Mouse (Mus musculus) macrophage (primary cell): ENCODE results near the gene Krt15. TPM values are rescaled to one million over a fixed set of nuclear protein-coding genes. Genes with fewer than 3 reads are reported as not detected.

Experiments
- H3K27ac ChIP-seq: fragments of 350-480 bp; formaldehyde crosslinking; 2 replicates; pipeline ENCODE4 v1.9.0; 2021
- H3K36me3 ChIP-seq: fragments of 350-480 bp; formaldehyde crosslinking; 2 replicates; pipeline ENCODE4 v1.9.0; 2021; ENCODE audit errors: inconsistent target
- H3K4me3 ChIP-seq: fragments of 350-480 bp; formaldehyde crosslinking; 2 replicates; pipeline ENCODE4 v1.9.0; 2021; ENCODE audit errors: inconsistent target
- H3K79me2 ChIP-seq: fragments of 350-480 bp; formaldehyde crosslinking; 2 replicates; pipeline ENCODE4 v1.9.0; 2021; ENCODE audit errors: inconsistent target
- WGBS: methylation state at CpG from one replicate; pipeline ENCODE4 v1.1.7; 2026; ENCODE audit warnings: inconsistent platforms; ENCODE audit not compliant: missing documents; 5-methylcytosine and 5-hydroxymethylcytosine counted together
- polyA plus RNA-seq: library from polyadenylated mRNA; stranded (reverse); fragments of 250-400 nt; gene quantifications from 3 replicates; pipeline ENCODE4 v1.2.4, GENCODE M21; 2018; ENCODE audit warnings: inconsistent platforms
- total RNA-seq, 78 experiments: library from RNA; depleted of rRNA; stranded (reverse); fragments of 250-400 nt; gene quantifications; 1 replicate in 9 of 78; 2 replicates in 24 of 78; 3 replicates in 43 of 78; 4 replicates in 2 of 78; pipeline ENCODE4 v1.2.4; 2018; ENCODE audit warnings: inconsistent platforms in 56 of 78

The Krt15 gene
- not detected for total RNA-seq (2018; cell fraction: chromatin; rRNA removed)
- not detected for total RNA-seq (2018; cell fraction: cytosol; rRNA removed)
- not detected for total RNA-seq (2018; cell fraction: nucleus; rRNA removed)
- polyA plus RNA-seq: not detected in 3 replicates

DNA sequence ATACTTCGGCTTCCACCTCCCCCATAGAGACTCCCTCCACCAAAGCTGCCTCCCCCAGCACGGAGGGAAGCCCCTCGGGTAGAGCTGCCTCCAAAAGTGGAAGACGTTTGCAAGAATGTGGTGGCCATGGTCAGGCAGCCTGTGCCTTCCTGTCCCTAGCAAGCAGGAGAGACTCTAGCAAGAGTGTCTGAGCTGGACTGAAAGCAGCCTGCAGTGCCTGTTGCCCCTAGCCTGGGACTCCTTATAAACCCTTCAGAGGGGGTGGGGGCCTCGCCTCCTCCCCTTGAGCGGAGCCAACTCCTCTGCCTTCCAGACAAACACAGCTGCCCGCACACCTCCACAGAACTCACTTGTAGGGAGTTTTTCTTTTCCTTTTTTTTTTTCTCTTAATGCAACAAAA is at the start of gene Krt15:
TSS of gene Krt15 (minus strand) at position 198 of the 400 bp plus-strand sequence.
- no peak within 1 kb of the TSS for H3K27ac ChIP-seq
- H3K4me3 ChIP-seq: no peak within 1 kb of the TSS
- 54% methylated on average over 7 of the region's 7 CpGs for WGBS
- no peaks in the 10 kb centered on the region for H3K79me2 ChIP-seq
- H3K36me3 ChIP-seq: no peaks in the 10 kb centered on the region

DNA sequence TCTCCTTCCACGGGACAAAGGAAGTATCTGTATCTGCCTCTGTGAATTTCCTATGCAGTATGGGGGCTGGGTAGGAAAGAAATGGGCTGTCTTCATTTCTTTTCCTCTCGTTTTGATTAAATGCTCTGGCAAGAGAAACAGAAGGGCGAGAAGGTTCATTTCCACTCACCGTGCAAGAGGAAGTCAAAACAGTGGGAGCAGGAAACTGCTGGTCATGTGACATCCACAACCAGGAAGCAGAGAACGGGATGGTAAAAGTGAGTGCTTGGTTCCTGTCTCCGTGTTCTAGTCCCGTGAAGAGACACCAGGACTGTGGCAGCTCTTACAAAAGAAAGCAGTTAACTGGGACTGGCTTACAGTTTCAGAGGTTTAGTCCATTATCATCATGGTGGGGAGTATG is 46.0 kb upstream of the Krt15 start:
- no peaks in the 10 kb centered on the region for H3K79me2 ChIP-seq
- no peak overlapping the region for H3K27ac ChIP-seq
- no peak overlapping the region for H3K4me3 ChIP-seq
- 32% methylated on average over 7 of the region's 7 CpGs for WGBS
- no peaks in the 10 kb centered on the region for H3K36me3 ChIP-seq

GRCm38 (mm10) chr11:100179260-100179659 is 43.5 kb upstream of the Krt15 start:
- Histone ChIP-seq H3K27ac (no peak overlapping the region), H3K4me3 (no peak overlapping the region), H3K36me3 (no peaks in the 10 kb centered on the region), H3K79me2 (no peaks in the 10 kb centered on the region)
- 89% methylated on average over 3 of the region's 3 CpGs for WGBS

DNA sequence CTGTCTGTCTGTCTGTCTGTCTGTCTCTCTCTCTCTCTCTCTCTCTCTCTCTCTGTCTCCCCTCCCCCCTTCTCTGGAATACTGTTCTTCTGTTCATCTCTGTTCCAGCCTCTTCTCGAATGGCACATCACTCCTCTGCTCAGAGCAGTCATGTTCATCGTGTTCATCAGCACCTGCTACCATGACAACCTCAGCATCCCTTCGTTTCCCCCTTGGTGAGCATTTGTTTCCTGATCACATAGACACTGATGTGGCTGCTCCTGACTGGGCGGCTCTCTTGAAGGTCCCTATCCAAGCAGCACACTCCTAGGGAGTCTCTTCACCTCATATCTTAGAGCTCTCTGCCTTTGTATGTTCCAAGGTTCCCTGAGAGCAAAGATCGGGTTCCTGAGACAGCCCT is 42.6 kb upstream of the Krt15 start:
- H3K4me3 ChIP-seq: no peak overlapping the region
- 83% methylated on average over 5 of the region's 5 CpGs for WGBS
- no peaks in the 10 kb centered on the region for H3K36me3 ChIP-seq
- H3K79me2 ChIP-seq: no peaks in the 10 kb centered on the region
- H3K27ac ChIP-seq: no peak overlapping the region

DNA sequence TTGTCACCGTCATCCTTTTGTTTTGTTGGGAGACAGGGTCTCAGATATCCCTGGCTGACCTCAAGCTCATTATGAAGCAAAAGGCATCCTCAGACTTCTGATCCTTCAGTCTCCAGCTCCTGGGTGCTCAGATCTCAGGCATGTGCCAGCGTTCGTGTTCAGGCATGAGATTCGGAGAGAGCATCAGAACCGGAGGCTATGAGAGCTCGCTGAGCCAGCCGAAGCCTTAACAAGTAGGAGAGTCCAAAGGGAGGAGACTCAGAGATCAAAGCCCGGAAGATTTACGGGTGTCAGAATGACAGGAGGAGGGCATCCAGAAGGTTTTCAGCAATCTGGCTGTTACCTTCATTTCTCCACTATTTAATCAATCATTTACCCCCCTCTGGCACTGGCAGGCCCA is 41.1 kb upstream of the Krt15 start:
- Histone ChIP-seq H3K79me2 (no peaks in the 10 kb centered on the region), H3K4me3 (no peak overlapping the region), H3K36me3 (no peaks in the 10 kb centered on the region), H3K27ac (no peak overlapping the region)
- WGBS: 75% methylated on average over 9 of the region's 9 CpGs

- Histone ChIP-seq H3K27ac (no peak overlapping the region), H3K4me3 (no peak overlapping the region), H3K79me2 (no peaks in the 10 kb centered on the region), H3K36me3 (no peaks in the 10 kb centered on the region)
- 38% methylated on average over 14 of the region's 14 CpGs for WGBS
Observed at GRCm38 (mm10) chr11:100168765-100169762, 33.3 kb upstream of the Krt15 start.

GRCm38 (mm10) chr11:100168071-100168470 is 32.3 kb upstream of the Krt15 start:
- 83% methylated on average over 8 of the region's 8 CpGs for WGBS
- no peak overlapping the region for H3K4me3 ChIP-seq
- no peaks in the 10 kb centered on the region for H3K36me3 ChIP-seq
- no peak overlapping the region for H3K27ac ChIP-seq
- H3K79me2 ChIP-seq: no peaks in the 10 kb centered on the region

GRCm38 (mm10) chr11:100164392-100164791 is 28.7 kb upstream of the Krt15 start:
- H3K27ac ChIP-seq: no peak overlapping the region
- 61% methylated on average over 7 of the region's 7 CpGs for WGBS
- no peaks in the 10 kb centered on the region for H3K36me3 ChIP-seq
- no peak overlapping the region for H3K4me3 ChIP-seq
- H3K79me2 ChIP-seq: no peaks in the 10 kb centered on the region

GRCm38 (mm10) chr11:100157908-100158477 is 22.3 kb upstream of the Krt15 start:
- no peaks in the 10 kb centered on the region for H3K36me3 ChIP-seq
- H3K27ac ChIP-seq: no peak overlapping the region
- H3K79me2 ChIP-seq: no peaks in the 10 kb centered on the region
- WGBS: 86% methylated on average over 6 of the region's 6 CpGs
- H3K4me3 ChIP-seq: no peak overlapping the region

DNA sequence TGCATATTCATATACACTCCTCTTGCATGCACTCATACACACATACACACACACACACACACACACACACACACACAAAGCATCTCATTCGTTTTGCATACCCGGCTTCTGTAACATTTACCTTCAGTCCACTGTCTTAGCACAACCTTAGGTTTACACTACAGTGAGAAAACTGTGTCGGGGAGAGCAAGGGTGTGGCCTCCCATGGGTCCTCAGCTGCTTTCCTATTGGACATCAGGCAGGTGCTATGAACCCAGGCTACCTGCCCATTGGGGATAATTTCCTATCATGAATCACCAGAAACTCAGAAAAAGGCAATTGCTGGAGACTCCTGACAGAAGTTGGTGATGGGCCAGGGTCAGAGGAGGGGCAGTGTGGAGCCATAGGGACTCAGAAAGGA is 21.6 kb upstream of the Krt15 start:
- H3K27ac ChIP-seq: no peak overlapping the region
- H3K79me2 ChIP-seq: no peaks in the 10 kb centered on the region
- 90% methylated on average over 3 of the region's 3 CpGs for WGBS
- no peaks in the 10 kb centered on the region for H3K36me3 ChIP-seq
- no peak overlapping the region for H3K4me3 ChIP-seq

DNA sequence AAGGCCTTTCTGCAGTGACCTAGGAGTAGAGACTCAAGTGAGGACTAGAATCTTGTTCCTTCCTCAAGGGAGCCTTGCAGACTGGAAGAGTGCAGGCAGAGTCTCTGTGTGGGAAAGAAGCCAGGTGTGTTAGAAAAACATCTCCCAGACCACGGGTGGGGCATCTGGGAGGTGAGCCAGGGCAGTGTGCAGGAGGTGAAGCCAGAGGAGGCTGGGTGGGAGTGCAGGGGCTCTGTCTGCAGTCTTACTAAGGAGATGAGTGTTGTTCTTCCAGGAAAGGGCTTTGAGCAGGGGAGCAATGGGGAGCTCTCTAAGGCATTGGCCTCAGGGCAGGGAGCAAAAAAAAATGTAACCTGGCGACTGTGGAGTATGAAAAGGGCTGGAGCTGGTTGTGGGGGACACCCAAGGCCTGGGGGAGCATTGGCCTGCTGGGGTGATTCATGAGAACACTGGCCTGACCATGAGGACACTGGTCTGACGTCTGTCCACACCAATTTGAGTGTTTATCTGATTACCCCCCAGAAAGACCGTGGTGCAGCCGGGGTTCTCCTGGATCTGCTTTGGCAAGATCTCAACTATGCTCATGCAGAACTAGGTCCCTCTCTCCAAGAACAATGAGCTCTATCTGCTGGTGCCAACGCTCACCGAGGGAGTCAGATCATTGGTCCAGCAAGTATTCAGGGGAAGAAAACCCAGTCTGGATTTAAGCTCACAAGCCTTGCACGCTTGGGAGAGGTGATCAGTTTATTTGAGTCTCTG is 19.9 kb upstream of the Krt15 start:
- WGBS: 86% methylated on average over 8 of the region's 8 CpGs
- H3K27ac ChIP-seq: no peak overlapping the region
- no peak overlapping the region for H3K4me3 ChIP-seq
- H3K79me2 ChIP-seq: no peaks in the 10 kb centered on the region
- H3K36me3 ChIP-seq: no peaks in the 10 kb centered on the region

GRCm38 (mm10) chr11:100148615-100149330 is 13.0 kb upstream of the Krt15 start, which contains the start of gene Krt19:
Krt19 (minus strand) TSS chr11:100148665.
- WGBS: 70% methylated on average over 9 of the region's 9 CpGs
- H3K27ac ChIP-seq: no peak within 1 kb of the TSS
- H3K79me2 ChIP-seq: no peaks in the 10 kb centered on the region
- H3K36me3 ChIP-seq: no peaks in the 10 kb centered on the region
- H3K4me3 ChIP-seq: no peak within 1 kb of the TSS

DNA sequence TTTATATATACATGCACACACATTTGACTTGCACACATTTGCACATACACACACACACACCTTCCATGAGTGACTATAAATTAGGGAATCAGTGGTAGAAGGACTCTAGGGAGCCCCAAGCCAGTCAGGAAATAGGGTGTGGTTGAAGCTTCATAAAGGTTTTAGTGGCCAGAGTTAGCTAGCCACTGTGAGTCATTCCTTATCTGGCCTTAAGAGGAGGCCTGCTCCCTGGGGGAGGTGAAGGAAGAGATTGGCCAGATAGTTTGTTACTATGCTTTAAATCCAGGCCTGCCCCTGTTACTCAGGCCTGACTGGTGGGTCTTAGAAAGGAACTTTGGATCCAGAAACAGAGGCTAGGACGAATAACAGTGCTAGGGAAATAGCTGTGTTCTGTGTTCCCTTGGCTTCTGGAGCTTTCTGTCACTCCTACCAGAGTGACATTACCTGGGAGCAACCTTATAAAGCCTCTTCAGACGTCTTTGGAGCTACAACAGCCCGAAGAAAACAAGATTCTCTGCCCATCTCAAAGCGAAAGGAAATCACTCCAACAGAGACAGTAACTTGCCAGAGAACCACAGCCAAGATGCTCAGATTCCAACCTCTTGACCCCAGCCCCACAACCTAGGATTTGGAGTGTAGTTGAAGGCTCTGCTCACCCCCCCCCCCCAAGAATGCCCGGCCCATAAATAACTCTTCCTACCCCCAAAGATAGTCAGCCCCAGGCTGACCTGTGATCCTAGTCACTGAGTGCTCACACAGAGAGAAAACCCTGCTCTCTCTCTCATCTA is 12.0 kb upstream of the Krt15 start:
- Histone ChIP-seq H3K27ac (no peak overlapping the region), H3K36me3 (no peaks in the 10 kb centered on the region), H3K79me2 (no peaks in the 10 kb centered on the region), H3K4me3 (no peak overlapping the region)
- 71% methylated on average over 5 of the region's 5 CpGs for WGBS
